Mouse (Mus musculus): ENCODE measurements around the gene Egf. TPM values are rescaled to one million over a fixed set of nuclear protein-coding genes. Genes with fewer than 3 reads are reported as not detected.

Gene Egf
- polyA plus RNA-seq, 1 experiment from 2014 or later: 0.85 TPM

DNA sequence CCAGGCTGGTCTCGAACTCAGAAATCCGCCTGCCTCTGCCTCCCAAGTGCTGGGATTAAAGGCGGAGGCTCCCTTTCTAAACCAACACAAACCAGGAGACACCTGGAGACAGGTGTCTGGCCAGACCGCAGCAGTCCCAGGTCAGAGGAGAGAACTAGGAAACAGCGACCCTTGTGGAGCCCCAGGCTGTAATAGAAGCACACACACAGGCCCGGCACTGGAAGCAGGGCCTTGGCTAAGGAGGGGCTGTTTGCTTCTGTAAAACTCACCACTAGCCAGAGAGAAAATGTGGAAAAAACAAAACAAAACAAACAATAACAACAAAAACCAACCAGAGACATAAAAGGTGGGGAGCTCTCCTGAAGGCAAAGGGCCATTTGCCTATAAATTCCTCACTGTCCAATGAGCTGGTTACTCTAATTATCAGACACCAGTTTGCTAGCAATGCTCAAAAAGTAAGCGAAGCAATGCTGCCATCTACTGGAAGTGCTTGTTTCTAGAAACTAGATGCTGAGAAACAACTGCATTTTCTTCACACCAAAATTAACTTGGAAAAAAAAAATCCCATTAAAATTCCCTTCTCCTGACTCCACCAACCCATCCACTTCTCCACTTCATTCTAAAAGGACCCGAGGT lies 68.3 kb downstream of the Egf start:
- no peaks in the 10 kb centered on the region for H3K27me3 ChIP-seq (replicated peaks; ENCODE audit: control insufficient read depth, insufficient read depth, low read length)
- WGBS: 54% methylated on average over 8 of the region's 8 CpGs
- ATAC-seq: no peak
- peak; percentile 87 for TF ChIP-seq CTCF (IDR thresholded peaks at IDR 0.05; ENCODE audit: low read depth)
- H3K4me1 ChIP-seq (replicated peaks; ENCODE audit: control insufficient read depth, insufficient read depth, low read length): no peaks in the 10 kb centered on the region
- H3K9me3 ChIP-seq (ENCODE audit: control insufficient read depth): no peaks in the 10 kb centered on the region
- no peaks in the 10 kb centered on the region for H3K36me3 ChIP-seq (ENCODE audit: control insufficient read depth, insufficient read depth)
- no peak overlapping the region for H3K9ac ChIP-seq (ENCODE audit: low read depth, low read length)
- no peak overlapping the region for H3K27ac ChIP-seq (ENCODE audit: low read depth, low read length)
- H3K4me2 ChIP-seq (replicated peaks; ENCODE audit: low read depth): no peak overlapping the region
- H3K4me3 ChIP-seq (ENCODE audit: low read depth, low read length): no peak overlapping the region

DNA sequence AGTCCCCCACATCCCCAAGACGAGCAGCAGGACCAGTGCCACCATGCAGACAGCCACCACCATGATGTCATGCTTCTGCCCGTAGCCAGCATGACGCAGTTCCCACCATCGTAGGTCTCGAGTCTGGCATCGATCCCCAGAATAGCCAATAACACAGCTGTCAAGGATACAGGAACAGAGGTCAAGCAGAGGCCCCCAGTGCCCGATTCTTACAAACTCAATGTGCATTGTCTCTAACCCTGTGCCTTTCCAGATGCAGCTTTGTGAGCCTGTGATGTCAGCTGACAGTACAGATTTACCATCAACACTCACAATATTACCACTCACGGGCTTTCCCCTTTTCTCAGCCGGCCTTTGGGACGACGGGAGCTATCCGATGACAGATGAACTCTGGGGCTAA lies 68.9 kb downstream of the Egf start:
- Histone ChIP-seq H3K9me3 (ENCODE audit: control insufficient read depth) (no peaks in the 10 kb centered on the region), H3K4me1 (replicated peaks; ENCODE audit: control insufficient read depth, insufficient read depth, low read length) (no peaks in the 10 kb centered on the region), H3K9ac (ENCODE audit: low read depth, low read length) (no peak overlapping the region), H3K4me3 (ENCODE audit: low read depth, low read length) (no peak overlapping the region), H3K36me3 (ENCODE audit: control insufficient read depth, insufficient read depth) (no peaks in the 10 kb centered on the region), H3K27me3 (replicated peaks; ENCODE audit: control insufficient read depth, insufficient read depth, low read length) (no peaks in the 10 kb centered on the region), H3K4me2 (replicated peaks; ENCODE audit: low read depth) (no peak overlapping the region), H3K27ac (ENCODE audit: low read depth, low read length) (no peak overlapping the region)
- TF ChIP-seq CTCF (IDR thresholded peaks at IDR 0.05; ENCODE audit: low read depth): no peak
- 89% methylated on average over 12 of the region's 12 CpGs for WGBS
- ATAC-seq: no peak

GRCm38 (mm10) chr3:129683060-129683679 lies 71.9 kb downstream of the Egf start:
- ATAC-seq: no peak

DNA sequence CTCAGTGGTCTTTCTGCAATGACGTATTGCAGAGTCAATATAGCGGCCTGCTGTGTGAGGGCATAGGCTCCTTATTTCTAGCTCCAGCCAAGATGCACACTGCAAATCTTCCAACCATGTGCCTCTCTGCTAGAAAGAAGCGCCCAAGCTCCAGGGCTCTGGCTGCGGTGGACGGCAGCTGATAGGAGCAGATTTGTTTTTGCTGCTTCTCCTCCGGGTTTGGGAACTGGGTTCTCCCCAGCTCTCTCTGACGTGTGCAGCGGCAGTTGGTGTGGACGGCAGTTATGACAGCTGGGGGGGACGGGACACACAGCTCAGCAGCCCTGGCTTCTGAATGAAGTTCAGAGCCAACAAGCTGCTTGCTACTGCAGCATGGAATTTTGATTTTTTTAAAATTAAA lies 72.7 kb downstream of the Egf start:
- no peak overlapping the region for H3K9ac ChIP-seq (ENCODE audit: low read depth, low read length)
- 74% methylated on average over 10 of the region's 10 CpGs for WGBS
- H3K36me3 ChIP-seq (ENCODE audit: control insufficient read depth, insufficient read depth): no peaks in the 10 kb centered on the region
- H3K27ac ChIP-seq (ENCODE audit: low read depth, low read length): no peak overlapping the region
- no peak overlapping the region for H3K4me3 ChIP-seq (ENCODE audit: low read depth, low read length)
- H3K4me1 ChIP-seq (replicated peaks; ENCODE audit: control insufficient read depth, insufficient read depth, low read length): no peaks in the 10 kb centered on the region
- no peaks in the 10 kb centered on the region for H3K27me3 ChIP-seq (replicated peaks; ENCODE audit: control insufficient read depth, insufficient read depth, low read length)
- H3K9me3 ChIP-seq (ENCODE audit: control insufficient read depth): no peaks in the 10 kb centered on the region
- TF ChIP-seq CTCF (IDR thresholded peaks at IDR 0.05; ENCODE audit: low read depth): no peak
- no peak overlapping the region for H3K4me2 ChIP-seq (replicated peaks; ENCODE audit: low read depth)
- ATAC-seq: no peak

More at GRCm38 (mm10) chr3:129683060-129683679, 71.9 kb downstream of the Egf start:
- no peaks in the 10 kb centered on the region for H3K36me3 ChIP-seq (ENCODE audit: control insufficient read depth, insufficient read depth)
- H3K4me3 ChIP-seq (ENCODE audit: low read depth, low read length): no peak overlapping the region
- H3K27me3 ChIP-seq (replicated peaks; ENCODE audit: control insufficient read depth, insufficient read depth, low read length): no peaks in the 10 kb centered on the region
- no peak overlapping the region for H3K27ac ChIP-seq (ENCODE audit: low read depth, low read length)
- no peaks in the 10 kb centered on the region for H3K9me3 ChIP-seq (ENCODE audit: control insufficient read depth)
- H3K4me1 ChIP-seq (replicated peaks; ENCODE audit: control insufficient read depth, insufficient read depth, low read length): no peaks in the 10 kb centered on the region
- no peak overlapping the region for H3K9ac ChIP-seq (ENCODE audit: low read depth, low read length)
- WGBS: 88% methylated on average over 10 of the region's 10 CpGs
- peak; percentile 56 for TF ChIP-seq CTCF (IDR thresholded peaks at IDR 0.05; ENCODE audit: low read depth)
- no peak overlapping the region for H3K4me2 ChIP-seq (replicated peaks; ENCODE audit: low read depth)

- no peaks in the 10 kb centered on the region for H3K4me1 ChIP-seq (replicated peaks; ENCODE audit: control insufficient read depth, insufficient read depth, low read length)
These were observed 73.3 kb downstream of the Egf start for GRCm38 (mm10) chr3:129681841-129682240.

DNA sequence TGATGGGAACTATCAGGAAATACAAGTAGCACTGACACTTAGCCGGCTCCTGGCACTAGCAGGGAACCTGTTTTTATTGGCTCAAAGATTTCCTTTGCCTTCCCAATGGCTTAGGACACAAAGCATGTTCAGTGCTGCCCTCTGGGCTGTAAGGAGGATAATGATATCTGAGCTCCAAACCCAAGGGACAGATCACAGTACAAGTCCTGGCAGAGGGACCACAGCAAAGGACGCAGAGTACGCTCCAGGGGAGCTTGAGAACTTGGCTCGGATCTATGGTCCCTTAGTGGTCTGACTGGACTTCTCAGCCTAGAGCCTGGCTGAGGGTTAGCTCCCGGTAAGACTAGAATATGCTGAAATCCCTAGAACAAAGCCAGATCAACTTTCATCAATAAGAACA lies 74.9 kb downstream of the Egf start:
- H3K27ac ChIP-seq (ENCODE audit: low read depth, low read length): no peak overlapping the region
- peak; percentile 52 for TF ChIP-seq CTCF (IDR thresholded peaks at IDR 0.05; ENCODE audit: low read depth)
- H3K4me1 ChIP-seq (replicated peaks; ENCODE audit: control insufficient read depth, insufficient read depth, low read length): no peaks in the 10 kb centered on the region
- no peaks in the 10 kb centered on the region for H3K9me3 ChIP-seq (ENCODE audit: control insufficient read depth)
- H3K4me3 ChIP-seq (ENCODE audit: low read depth, low read length): no peak overlapping the region
- no peak overlapping the region for H3K4me2 ChIP-seq (replicated peaks; ENCODE audit: low read depth)
- no peak for ATAC-seq
- no peaks in the 10 kb centered on the region for H3K27me3 ChIP-seq (replicated peaks; ENCODE audit: control insufficient read depth, insufficient read depth, low read length)
- WGBS: 70% methylated on average over 5 of the region's 5 CpGs
- H3K36me3 ChIP-seq (ENCODE audit: control insufficient read depth, insufficient read depth): no peaks in the 10 kb centered on the region
- H3K9ac ChIP-seq (ENCODE audit: low read depth, low read length): no peak overlapping the region

More at GRCm38 (mm10) chr3:129681841-129682240, 73.3 kb downstream of the Egf start:
- Histone ChIP-seq H3K27me3 (replicated peaks; ENCODE audit: control insufficient read depth, insufficient read depth, low read length) (no peaks in the 10 kb centered on the region), H3K4me2 (replicated peaks; ENCODE audit: low read depth) (no peak overlapping the region), H3K9ac (ENCODE audit: low read depth, low read length) (no peak overlapping the region), H3K27ac (ENCODE audit: low read depth, low read length) (no peak overlapping the region), H3K36me3 (ENCODE audit: control insufficient read depth, insufficient read depth) (no peaks in the 10 kb centered on the region), H3K4me3 (ENCODE audit: low read depth, low read length) (no peak overlapping the region), H3K9me3 (ENCODE audit: control insufficient read depth) (no peaks in the 10 kb centered on the region)
- no peak for TF ChIP-seq CTCF (IDR thresholded peaks at IDR 0.05; ENCODE audit: low read depth)
- 60% methylated on average over 4 of the region's 4 CpGs for WGBS
- ATAC-seq: no peak

All from intestine, postnatal 0 days (tissue).